Mouse (Mus musculus) megakaryocyte, embryonic 14.5 days (primary cell): Measurements from ENCODE around the gene Olfr411.

ENCODE experiments used
- FLI1 ChIP-seq: IDR thresholded peaks from 2 replicates; pipeline ENCODE4 v1.6.1; 2012; ENCODE audit warnings: low read length, inconsistent platforms, mixed read lengths
- GATA1 ChIP-seq: IDR thresholded peaks from 3 replicates; pipeline ENCODE4 v1.6.1; 2012; ENCODE audit warnings: mixed read lengths, low read length, inconsistent platforms, borderline replicate concordance

DNA sequence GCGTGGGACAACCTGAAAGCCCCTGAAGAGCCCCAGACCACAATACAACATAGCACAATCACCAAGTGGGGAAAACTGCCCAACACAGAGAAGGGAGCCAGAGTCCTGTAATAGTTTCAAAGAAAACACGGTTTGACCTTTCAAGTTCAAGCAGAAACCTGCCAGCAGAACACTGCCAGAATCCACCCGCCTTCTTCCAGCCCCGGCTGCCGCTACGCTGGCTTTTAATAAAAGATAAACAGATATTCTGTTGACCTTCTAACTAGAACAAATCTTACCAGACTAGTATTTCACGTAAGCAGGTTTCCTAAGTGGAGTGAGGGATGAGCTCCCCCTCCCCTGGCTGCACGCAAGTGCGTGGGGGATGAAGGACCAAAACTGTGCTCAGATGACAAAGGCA is 33.2 kb upstream of the Olfr411 start:
- TF ChIP-seq GATA1, result no peak
- TF ChIP-seq FLI1, result no peak
